Mouse (Mus musculus) forebrain, embryonic 16.5 days (tissue): ENCODE data around the gene Nup88. TPM values are rescaled to one million over a fixed set of nuclear protein-coding genes. Genes with fewer than 3 reads are reported as not detected.

ENCODE experiments used
- ATAC-seq: fragments of 200-750 bp; cut with Nextera tagmentation; 2 replicates; pipeline ENCODE4 v1.8.0; 2017; ENCODE audit warnings: mild to moderate bottlenecking, moderate library complexity
- H3K27ac ChIP-seq: fragments of 300-500 bp; sonication (generic); 2 replicates; pipeline ENCODE4 v1.5.1; 2014; ENCODE audit warnings: low read length, control low read depth
- H3K27me3 ChIP-seq: fragments of 300-500 bp; sonication (generic); replicated peaks from 2 replicates; pipeline ENCODE4 v1.6.1; 2014; ENCODE audit warnings: low read length; ENCODE audit not compliant: control insufficient read depth, insufficient read depth
- H3K36me3 ChIP-seq: fragments of 300-500 bp; sonication (generic); 2 replicates; pipeline ENCODE4 v1.6.1; 2014; ENCODE audit not compliant: control insufficient read depth, insufficient read depth
- H3K4me1 ChIP-seq: fragments of 300-500 bp; sonication (generic); replicated peaks from 2 replicates; pipeline ENCODE4 v1.6.1; 2014; ENCODE audit warnings: low read length; ENCODE audit not compliant: control insufficient read depth, insufficient read depth
- H3K4me2 ChIP-seq: fragments of 300-500 bp; sonication (generic); 2 replicates; pipeline ENCODE4 v1.6.1; 2014; ENCODE audit warnings: mild to moderate bottlenecking, low read length, control low read depth
- H3K4me3 ChIP-seq: fragments of 300-500 bp; sonication (generic); replicated peaks from 2 replicates; pipeline ENCODE4 v1.5.1; 2014; ENCODE audit warnings: mild to moderate bottlenecking, low read length, control low read depth
- H3K9ac ChIP-seq: fragments of 300-500 bp; sonication (generic); replicated peaks from 2 replicates; pipeline ENCODE4 v1.6.1; 2014; ENCODE audit warnings: low read depth, low read length, control low read depth
- H3K9me3 ChIP-seq: fragments of 300-500 bp; sonication (generic); 2 replicates; pipeline ENCODE4 v1.6.1; 2016; ENCODE audit warnings: low read length; ENCODE audit not compliant: control insufficient read depth
- WGBS: fragments of 180-500 bp; shearing (Covaris S2); extraction: QIAGEN DNeasy Blood & Tissue Kit; methylation state at CpG from one replicate; pipeline ENCODE4 v1.1.7; 2014; 5-methylcytosine and 5-hydroxymethylcytosine counted together
- polyA plus RNA-seq: library from polyadenylated mRNA; unstranded; fragments of >200 nt; fragmentation: Nextera tagmentation; extraction: Ambion mirVana; gene quantifications from 2 replicates; pipeline ENCODE4 v1.2.1, GENCODE M21; 2015

Gene Nup88
- polyA plus RNA-seq, 1 experiment from 2014 or later: 150 TPM

- Histone ChIP-seq H3K4me3 (no peak overlapping the region), H3K9me3 (no peaks in the 10 kb centered on the region), H3K27me3 (no peaks in the 10 kb centered on the region), H3K27ac (no peak overlapping the region), H3K4me2 (no peak overlapping the region), H3K36me3 (peaks cover 13% of the 10 kb centered on the region), H3K4me1 (peaks cover 17% of the 10 kb centered on the region), H3K9ac (no peak overlapping the region)
- ATAC-seq: no peak
- 52% methylated on average over 1 of the region's 1 CpGs for WGBS
Measured at GRCm38 (mm10) chr11:70972586-70972985, 2.8 kb upstream of the Nup88 start.

GRCm38 (mm10) chr11:70970560-70971540 is 1.1 kb upstream of the Nup88 start:
- Histone ChIP-seq H3K4me3 (peak overlapping the region; percentile 88), H3K27ac (peak overlapping the region; percentile 94), H3K4me1 (peaks cover 19% of the 10 kb centered on the region), H3K9ac (peak overlapping the region; percentile 68), H3K27me3 (no peaks in the 10 kb centered on the region), H3K36me3 (peaks cover 4% of the 10 kb centered on the region), H3K9me3 (no peaks in the 10 kb centered on the region), H3K4me2 (peak overlapping the region; percentile 91)
- WGBS: 17% methylated on average over 24 of the region's 24 CpGs
- ATAC-seq: peak; percentile 10

GRCm38 (mm10) chr11:70969271-70969794 is 440 bp downstream of the Nup88 start:
- peak; percentile 10 for ATAC-seq
- peak overlapping the region; percentile 88 for H3K9ac ChIP-seq
- H3K9me3 ChIP-seq: no peaks in the 10 kb centered on the region
- H3K4me1 ChIP-seq: peaks cover 19% of the 10 kb centered on the region
- under 1% methylated on average over 25 of the region's 25 CpGs for WGBS
- peaks cover 17% of the 10 kb centered on the region for H3K36me3 ChIP-seq
- H3K27ac ChIP-seq: peak overlapping the region; percentile 86
- H3K4me2 ChIP-seq: peak overlapping the region; percentile 88
- H3K4me3 ChIP-seq: peak overlapping the region; percentile 88
- H3K27me3 ChIP-seq: no peaks in the 10 kb centered on the region

- Histone ChIP-seq H3K36me3 (peaks cover 33% of the 10 kb centered on the region), H3K4me1 (peaks cover 13% of the 10 kb centered on the region), H3K9ac (no peak overlapping the region), H3K9me3 (no peaks in the 10 kb centered on the region), H3K4me2 (no peak overlapping the region), H3K4me3 (no peak overlapping the region), H3K27ac (no peak overlapping the region), H3K27me3 (no peaks in the 10 kb centered on the region)
- WGBS: 75% methylated on average over 4 of the region's 4 CpGs
- no peak for ATAC-seq
Measured at GRCm38 (mm10) chr11:70964222-70964907, 5.4 kb downstream of the Nup88 start.

- no peak overlapping the region for H3K9ac ChIP-seq
- no peak overlapping the region for H3K4me2 ChIP-seq
- no peaks in the 10 kb centered on the region for H3K4me1 ChIP-seq
- H3K4me3 ChIP-seq: no peak overlapping the region
- H3K9me3 ChIP-seq: no peaks in the 10 kb centered on the region
- peaks cover 56% of the 10 kb centered on the region for H3K36me3 ChIP-seq
- no peak for ATAC-seq
- WGBS: 95% methylated on average over 5 of the region's 5 CpGs
- H3K27me3 ChIP-seq: no peaks in the 10 kb centered on the region
- H3K27ac ChIP-seq: no peak overlapping the region
Measured at GRCm38 (mm10) chr11:70960786-70961554, 8.8 kb downstream of the Nup88 start.

GRCm38 (mm10) chr11:70954711-70955110 is 15.1 kb downstream of the Nup88 start:
- no peak overlapping the region for H3K27ac ChIP-seq
- peaks cover 59% of the 10 kb centered on the region for H3K36me3 ChIP-seq
- no peak overlapping the region for H3K9ac ChIP-seq
- WGBS: 89% methylated on average over 4 of the region's 4 CpGs
- H3K27me3 ChIP-seq: no peaks in the 10 kb centered on the region
- H3K9me3 ChIP-seq: no peaks in the 10 kb centered on the region
- no peak overlapping the region for H3K4me3 ChIP-seq
- no peak for ATAC-seq
- H3K4me1 ChIP-seq: no peaks in the 10 kb centered on the region
- H3K4me2 ChIP-seq: no peak overlapping the region

GRCm38 (mm10) chr11:70944935-70945817 is 24.6 kb downstream of the Nup88 start:
- Histone ChIP-seq H3K9ac (no peak overlapping the region), H3K9me3 (no peaks in the 10 kb centered on the region), H3K36me3 (peaks cover 60% of the 10 kb centered on the region), H3K4me3 (no peak overlapping the region), H3K4me1 (no peaks in the 10 kb centered on the region), H3K27ac (no peak overlapping the region), H3K27me3 (no peaks in the 10 kb centered on the region), H3K4me2 (no peak overlapping the region)
- WGBS: 92% methylated on average over 4 of the region's 4 CpGs
- ATAC-seq: no peak

GRCm38 (mm10) chr11:70943651-70944050 is 26.1 kb downstream of the Nup88 start:
- H3K36me3 ChIP-seq: peaks cover 59% of the 10 kb centered on the region
- H3K4me2 ChIP-seq: no peak overlapping the region
- ATAC-seq: no peak
- H3K27ac ChIP-seq: no peak overlapping the region
- no peak overlapping the region for H3K4me3 ChIP-seq
- H3K27me3 ChIP-seq: no peaks in the 10 kb centered on the region
- no peaks in the 10 kb centered on the region for H3K4me1 ChIP-seq
- 84% methylated on average over 7 of the region's 7 CpGs for WGBS
- H3K9ac ChIP-seq: no peak overlapping the region
- no peaks in the 10 kb centered on the region for H3K9me3 ChIP-seq
